Comparison of ENCODE assay signal across 9 mouse cellular contexts in the genomic region with DNA sequence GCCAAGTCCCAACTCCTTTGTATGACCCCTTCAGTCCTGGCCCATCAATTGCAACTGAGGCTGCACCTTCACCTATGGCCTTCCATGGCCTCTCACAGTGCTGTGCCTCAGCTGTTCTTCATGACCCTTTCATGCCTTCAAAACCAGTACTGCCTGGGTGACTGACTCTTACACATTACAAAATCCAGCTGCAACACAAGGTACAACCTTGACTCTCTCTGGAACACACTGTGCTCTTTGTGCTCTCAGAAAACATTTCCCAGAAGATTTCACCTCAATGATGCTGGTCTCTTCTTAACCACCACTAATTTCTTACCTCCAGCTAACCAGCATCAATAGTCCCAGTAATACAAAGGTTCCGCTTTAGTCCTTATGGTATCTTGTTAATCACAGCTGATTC. TPM values are rescaled to one million over a fixed set of nuclear protein-coding genes. Genes with fewer than 3 reads are reported as not detected.
"Had no signal": no experiment of that assay in that cellular context is flagged by ENCODE, and none has a peak within 500 bp of the region (broad histone marks: within the 10 kb centered on the region; RNA-seq: fewer than 3 reads in every experiment).

No protein-coding gene starts in this region.

RNA-seq across cellular contexts. Expression of gene Fndc7, which starts 56.1 kb away (rescaled TPM):
- total RNA-seq: hematopoietic stem cell, adult 5-6 weeks had no signal
- polyA plus RNA-seq: heart, embryonic 11.5 days; heart, postnatal 0 days; hindbrain, embryonic 11.5 days; hindbrain, embryonic 14.5 days; kidney, embryonic 14.5 days; kidney, embryonic 15.5 days; kidney, embryonic 16.5 days; kidney, postnatal 0 days had no signal
